Comparison of ENCODE assay signal across 11 mouse cellular contexts in the genomic region with DNA sequence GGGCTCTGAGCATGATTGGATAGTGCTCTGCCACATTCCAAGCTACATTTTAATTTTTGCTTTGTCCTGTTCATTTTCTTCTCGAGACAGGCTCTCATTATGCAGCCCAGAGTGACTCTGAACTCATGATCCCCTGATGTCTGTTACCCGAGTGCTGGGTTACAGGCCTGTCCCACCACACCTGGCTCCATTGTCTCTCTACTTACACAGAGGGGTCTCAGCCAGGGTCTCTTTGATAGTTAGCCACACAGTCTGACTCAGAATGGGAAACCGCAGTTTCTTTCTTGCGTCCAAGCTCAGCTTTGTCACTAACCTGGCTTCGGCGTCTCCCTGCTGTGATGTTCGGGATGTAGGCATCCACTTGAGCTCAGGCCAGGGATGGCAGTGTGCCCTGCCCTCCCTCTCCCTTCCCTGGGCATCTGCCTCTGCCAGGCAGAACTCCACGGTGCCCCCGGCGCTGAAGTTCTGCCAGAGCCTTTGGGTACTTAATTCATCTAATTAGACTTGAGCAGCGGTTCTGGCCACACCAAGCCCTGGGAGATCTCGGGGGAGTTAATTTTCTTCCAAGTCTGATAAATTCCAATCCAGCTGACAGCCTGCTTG. TPM values are rescaled to one million over a fixed set of nuclear protein-coding genes. Genes with fewer than 3 reads are reported as not detected.
A peak's percentile ranks its signal among the peaks of the same experiment; 100 is the strongest.
DNase-seq lines count a peak whose midpoint lies in the region; ATAC-seq and TF ChIP-seq lines count a peak whose summit lies in the region.
"Had no signal": no experiment of that assay in that cellular context is flagged by ENCODE, and none has a peak within 500 bp of the region (broad histone marks: within the 10 kb centered on the region; RNA-seq: fewer than 3 reads in every experiment).

No protein-coding gene starts in this region.

- H3K9ac ChIP-seq in hindbrain, embryonic 15.5 days = no peak overlapping the region
- H3K9ac ChIP-seq in midbrain, embryonic 15.5 days = no peak overlapping the region
- H3K9ac ChIP-seq: lung, embryonic 15.5 days had no signal

- no peaks in the 10 kb centered on the region for H3K36me3 ChIP-seq in hindbrain, embryonic 15.5 days
- no peaks in the 10 kb centered on the region for H3K36me3 ChIP-seq in midbrain, embryonic 15.5 days (replicated peaks)
- H3K36me3 ChIP-seq in thymus, adult 2 months (ENCODE audit: control insufficient read depth, insufficient read depth, low read length) = no peaks in the 10 kb centered on the region
- H3K36me3 ChIP-seq: lung, embryonic 15.5 days had no signal

- no peak for TF ChIP-seq CTCF in thymus, adult 2 months (IDR thresholded peaks at IDR 0.05; ENCODE audit: borderline replicate concordance, control insufficient read depth, extremely low read depth, insufficient read depth, low read length, poor library complexity)

- no peak for ATAC-seq in frontal cortex, adult (ENCODE audit: low TSS enrichment)
- peak; percentile 73; the same call in 1 of the 2 replicates for ATAC-seq in hindbrain, embryonic 15.5 days (ENCODE audit: low FRiP score, low read depth)
- ATAC-seq in midbrain, embryonic 15.5 days (replicated peaks) = peak; percentile 67

- 29% methylated on average over 12 of the region's 12 CpGs for WGBS in hindbrain, embryonic 15.5 days
- WGBS in midbrain, embryonic 15.5 days = 39% methylated on average over 12 of the region's 12 CpGs
- WGBS in thymus, adult 2 months = 91% methylated on average over 12 of the region's 12 CpGs

- peak; percentile 53 to 54 for DNase-seq in frontal cortex, postnatal 10 days (ENCODE audit: low spot score in 2 of 2)
- peak; percentile 32 for DNase-seq in cerebellum, adult 9-10 months
- DNase-seq in thymus, adult 2 months = no peak
- no peak for DNase-seq in thymus, postnatal 10 days (ENCODE audit: low spot score in 2 of 2)
- DNase-seq in kidney, adult 11 months = no peak
- DNase-seq: thymus, postnatal 25 days had no signal

- H3K4me1 ChIP-seq in hindbrain, embryonic 15.5 days (replicated peaks) = peaks cover 31% of the 10 kb centered on the region
- peaks cover 19% of the 10 kb centered on the region for H3K4me1 ChIP-seq in midbrain, embryonic 15.5 days
- no peaks in the 10 kb centered on the region for H3K4me1 ChIP-seq in thymus, adult 2 months (replicated peaks; ENCODE audit: control insufficient read depth, insufficient read depth, low read length)

- peaks cover 5% of the 10 kb centered on the region; the same call in 1 of the 2 replicates for H3K27me3 ChIP-seq in hindbrain, embryonic 15.5 days
- 0 out of 2 replicates have a peak, but pooled peaks cover 3% of the 10 kb centered on the region for H3K27me3 ChIP-seq in midbrain, embryonic 15.5 days (replicated peaks)
- H3K27me3 ChIP-seq in thymus, adult 2 months (ENCODE audit: control insufficient read depth, insufficient read depth, low read length) = no peaks in the 10 kb centered on the region

- H3K4me3 ChIP-seq in hindbrain, embryonic 15.5 days = no peak overlapping the region
- H3K4me3 ChIP-seq in midbrain, embryonic 15.5 days = no peak overlapping the region
- H3K4me3 ChIP-seq in thymus, adult 2 months (ENCODE audit: control insufficient read depth, insufficient read depth, low read length) = no peak overlapping the region
- H3K4me3 ChIP-seq: erythroblast, embryonic 14.5 days; lung, embryonic 15.5 days had no signal

- no peak overlapping the region for H3K4me2 ChIP-seq in hindbrain, embryonic 15.5 days
- no peak overlapping the region for H3K4me2 ChIP-seq in midbrain, embryonic 15.5 days
- H3K4me2 ChIP-seq: lung, embryonic 15.5 days had no signal

- no peak for TF ChIP-seq POLR2A in thymus, adult 2 months (IDR thresholded peaks at IDR 0.05; ENCODE audit: control insufficient read depth, extremely low read depth, insufficient read depth, low read length, poor library complexity)

- H3K27ac ChIP-seq in hindbrain, embryonic 15.5 days (replicated peaks) = peak overlapping the region; percentile 68
- peak overlapping the region; percentile 36; the same call in 1 of the 2 replicates for H3K27ac ChIP-seq in midbrain, embryonic 15.5 days
- H3K27ac ChIP-seq in thymus, adult 2 months (ENCODE audit: control insufficient read depth, insufficient read depth, low read length) = no peak overlapping the region
- H3K27ac ChIP-seq: lung, embryonic 15.5 days had no signal

- H3K9me3 ChIP-seq in hindbrain, embryonic 15.5 days = no peaks in the 10 kb centered on the region
- no peaks in the 10 kb centered on the region for H3K9me3 ChIP-seq in midbrain, embryonic 15.5 days
- H3K9me3 ChIP-seq: lung, embryonic 15.5 days had no signal

RNA-seq across cellular contexts. Expression of gene Fzd9, which starts 20.6 kb away (rescaled TPM):
- 18.5 and 20.9 TPM in 2 replicates for polyA plus RNA-seq in hindbrain, embryonic 15.5 days (2015; fragmentation: Nextera tagmentation; extraction: Ambion mirVana)
- polyA plus RNA-seq in midbrain, embryonic 15.5 days (2015; fragmentation: Nextera tagmentation; extraction: Ambion mirVana) = 11.5 and 15.4 TPM in 2 replicates
- polyA plus RNA-seq in thymus, adult 2 months (2012; rRNA removed) = 0.06 and 0.58 TPM in 2 replicates

Comparison
In these comparisons a context has a peak if more than half of its experiments do, and no peak if none do; other contexts are left out.
1. DNase-seq: peak in frontal cortex, postnatal 10 days (2 of 2) and cerebellum, adult 9-10 months (single experiment); none in thymus, adult 2 months (single experiment), thymus, postnatal 10 days (0 of 2) and kidney, adult 11 months (single experiment).